Mouse (Mus musculus) forebrain, embryonic 16.5 days (tissue): ENCODE measurements at regions not wholly inside any gene's neighbourhood (a gene's known extent, or its start where the extent isn't known, plus 50 kb on each side); places are given as distances from the start of the nearest gene placed in this dataset.

Source experiments
- ATAC-seq: fragments of 200-750 bp; cut with Nextera tagmentation; 2 replicates; pipeline ENCODE4 v1.8.0; 2017; ENCODE audit warnings: mild to moderate bottlenecking, moderate library complexity
- H3K27ac ChIP-seq: fragments of 300-500 bp; sonication (generic); 2 replicates; pipeline ENCODE4 v1.5.1; 2014; ENCODE audit warnings: low read length, control low read depth
- H3K27me3 ChIP-seq: fragments of 300-500 bp; sonication (generic); replicated peaks from 2 replicates; pipeline ENCODE4 v1.6.1; 2014; ENCODE audit warnings: low read length; ENCODE audit not compliant: control insufficient read depth, insufficient read depth
- H3K36me3 ChIP-seq: fragments of 300-500 bp; sonication (generic); 2 replicates; pipeline ENCODE4 v1.6.1; 2014; ENCODE audit not compliant: control insufficient read depth, insufficient read depth
- H3K4me1 ChIP-seq: fragments of 300-500 bp; sonication (generic); replicated peaks from 2 replicates; pipeline ENCODE4 v1.6.1; 2014; ENCODE audit warnings: low read length; ENCODE audit not compliant: control insufficient read depth, insufficient read depth
- H3K4me2 ChIP-seq: fragments of 300-500 bp; sonication (generic); 2 replicates; pipeline ENCODE4 v1.6.1; 2014; ENCODE audit warnings: mild to moderate bottlenecking, low read length, control low read depth
- H3K4me3 ChIP-seq: fragments of 300-500 bp; sonication (generic); replicated peaks from 2 replicates; pipeline ENCODE4 v1.5.1; 2014; ENCODE audit warnings: mild to moderate bottlenecking, low read length, control low read depth
- H3K9ac ChIP-seq: fragments of 300-500 bp; sonication (generic); replicated peaks from 2 replicates; pipeline ENCODE4 v1.6.1; 2014; ENCODE audit warnings: low read depth, low read length, control low read depth
- H3K9me3 ChIP-seq: fragments of 300-500 bp; sonication (generic); 2 replicates; pipeline ENCODE4 v1.6.1; 2016; ENCODE audit warnings: low read length; ENCODE audit not compliant: control insufficient read depth
- WGBS: fragments of 180-500 bp; shearing (Covaris S2); extraction: QIAGEN DNeasy Blood & Tissue Kit; methylation state at CpG from one replicate; pipeline ENCODE4 v1.1.7; 2014; 5-methylcytosine and 5-hydroxymethylcytosine counted together

GRCm38 (mm10) chr9:33774178-33774577 is 711.5 kb upstream of the Kirrel3 start:
- Histone ChIP-seq H3K27me3 (no peaks in the 10 kb centered on the region), H3K9ac (no peak overlapping the region), H3K4me1 (peaks cover 14% of the 10 kb centered on the region), H3K36me3 (no peaks in the 10 kb centered on the region), H3K9me3 (no peaks in the 10 kb centered on the region), H3K4me2 (no peak overlapping the region), H3K27ac (peak overlapping the region; percentile 10; the same call in 1 of the 2 replicates), H3K4me3 (no peak overlapping the region)
- peak; percentile 92 for ATAC-seq
- 30% methylated on average over 5 of the region's 5 CpGs for WGBS

GRCm38 (mm10) chr9:33790617-33791016 is 695.1 kb upstream of the Kirrel3 start:
- H3K4me1 ChIP-seq, result no peaks in the 10 kb centered on the region
- no peak overlapping the region for H3K9ac ChIP-seq
- WGBS, result 60% methylated on average over 4 of the region's 4 CpGs
- no peaks in the 10 kb centered on the region for H3K27me3 ChIP-seq
- no peak for ATAC-seq
- H3K9me3 ChIP-seq, result no peaks in the 10 kb centered on the region
- no peak overlapping the region for H3K4me3 ChIP-seq
- H3K36me3 ChIP-seq, result no peaks in the 10 kb centered on the region
- no peak overlapping the region for H3K27ac ChIP-seq
- H3K4me2 ChIP-seq, result no peak overlapping the region

GRCm38 (mm10) chr9:33800250-33800649 is 685.4 kb upstream of the Kirrel3 start:
- no peak for ATAC-seq
- Histone ChIP-seq H3K36me3 (no peaks in the 10 kb centered on the region), H3K4me2 (no peak overlapping the region), H3K27ac (no peak overlapping the region), H3K27me3 (no peaks in the 10 kb centered on the region), H3K9me3 (no peaks in the 10 kb centered on the region), H3K9ac (no peak overlapping the region), H3K4me1 (no peaks in the 10 kb centered on the region), H3K4me3 (no peak overlapping the region)
- 76% methylated on average over 6 of the region's 6 CpGs for WGBS

- Histone ChIP-seq H3K9me3 (no peaks in the 10 kb centered on the region), H3K27me3 (no peaks in the 10 kb centered on the region), H3K9ac (no peak overlapping the region), H3K4me3 (no peak overlapping the region), H3K36me3 (no peaks in the 10 kb centered on the region), H3K4me1 (no peaks in the 10 kb centered on the region), H3K27ac (no peak overlapping the region), H3K4me2 (no peak overlapping the region)
- no peak for ATAC-seq
- 72% methylated on average over 1 of the region's 1 CpGs for WGBS
Observed at GRCm38 (mm10) chr9:33800763-33801162, 684.9 kb upstream of the Kirrel3 start.

GRCm38 (mm10) chr9:33814739-33815368 is 670.8 kb upstream of the Kirrel3 start:
- ATAC-seq, result no peak
- Histone ChIP-seq H3K36me3 (no peaks in the 10 kb centered on the region), H3K27ac (no peak overlapping the region)

GRCm38 (mm10) chr9:33822574-33823394 is 662.9 kb upstream of the Kirrel3 start:
- WGBS, result 55% methylated on average over 9 of the region's 9 CpGs
- no peak overlapping the region for H3K4me2 ChIP-seq
- no peaks in the 10 kb centered on the region for H3K27me3 ChIP-seq
- H3K4me1 ChIP-seq, result no peaks in the 10 kb centered on the region
- peak overlapping the region; percentile 41 for H3K27ac ChIP-seq
- H3K36me3 ChIP-seq, result no peaks in the 10 kb centered on the region
- H3K4me3 ChIP-seq, result no peak overlapping the region
- peak; percentile 95 for ATAC-seq
- no peaks in the 10 kb centered on the region for H3K9me3 ChIP-seq
- H3K9ac ChIP-seq, result no peak overlapping the region

More at GRCm38 (mm10) chr9:33814739-33815368, 670.8 kb upstream of the Kirrel3 start:
- Histone ChIP-seq H3K9ac (no peak overlapping the region), H3K4me3 (no peak overlapping the region), H3K4me1 (no peaks in the 10 kb centered on the region; the same call in 1 of the 2 replicates), H3K9me3 (no peaks in the 10 kb centered on the region), H3K27me3 (no peaks in the 10 kb centered on the region), H3K4me2 (no peak overlapping the region)
- 66% methylated on average over 5 of the region's 5 CpGs for WGBS

GRCm38 (mm10) chr9:33826116-33826515 is 659.6 kb upstream of the Kirrel3 start:
- Histone ChIP-seq H3K4me3 (no peak overlapping the region), H3K27me3 (no peaks in the 10 kb centered on the region), H3K27ac (no peak overlapping the region), H3K4me2 (no peak overlapping the region), H3K36me3 (no peaks in the 10 kb centered on the region), H3K9me3 (no peaks in the 10 kb centered on the region), H3K4me1 (no peaks in the 10 kb centered on the region), H3K9ac (no peak overlapping the region)
- 47% methylated on average over 4 of the region's 4 CpGs for WGBS
- ATAC-seq, result no peak

GRCm38 (mm10) chr9:33827409-33827808 is 658.3 kb upstream of the Kirrel3 start:
- no peak for ATAC-seq
- Histone ChIP-seq H3K9me3 (no peaks in the 10 kb centered on the region), H3K27ac (no peak overlapping the region), H3K4me1 (no peaks in the 10 kb centered on the region), H3K27me3 (no peaks in the 10 kb centered on the region), H3K4me2 (no peak overlapping the region), H3K9ac (no peak overlapping the region), H3K4me3 (no peak overlapping the region), H3K36me3 (no peaks in the 10 kb centered on the region)
- 81% methylated on average over 2 of the region's 2 CpGs for WGBS

GRCm38 (mm10) chr9:33837666-33838380 is 647.9 kb upstream of the Kirrel3 start:
- Histone ChIP-seq H3K9me3 (no peaks in the 10 kb centered on the region), H3K27me3 (no peaks in the 10 kb centered on the region), H3K27ac (no peak overlapping the region), H3K36me3 (no peaks in the 10 kb centered on the region), H3K4me2 (no peak overlapping the region), H3K9ac (no peak overlapping the region), H3K4me3 (no peak overlapping the region), H3K4me1 (no peaks in the 10 kb centered on the region)
- 64% methylated on average over 1 of the region's 1 CpGs for WGBS
- ATAC-seq, result no peak
